20 mouse cellular contexts compared by ENCODE assay signal in genomic region chrX:9316457-9316856, GRCm38 (mm10). TPM values are rescaled to one million over a fixed set of nuclear protein-coding genes. Genes with fewer than 3 reads are reported as not detected.
"Had no signal": no experiment of that assay in that cellular context is flagged by ENCODE, and none has a peak within 500 bp of the region (broad histone marks: within the 10 kb centered on the region; RNA-seq: fewer than 3 reads in every experiment).

No protein-coding gene starts in this region.

RNA-seq across cellular contexts. Expression of gene H2al1m, which starts 32.9 kb away (rescaled TPM):
- total RNA-seq: megakaryocyte, adult 5-6 weeks; midbrain, postnatal 0 days; monocyte, adult 5-6 weeks; neutrophil, adult 5-6 weeks had no signal
- polyA plus RNA-seq: lung, adult 2 months; lung, embryonic 15.5 days; lung, postnatal 0 days; macrophage; midbrain, embryonic 13.5 days; midbrain, postnatal 0 days; neural tube, embryonic 14.5 days; stomach, postnatal 0 days had no signal

RNA-seq across cellular contexts. Expression of gene H2al1k, which starts 34.0 kb away (rescaled TPM):
- total RNA-seq: megakaryocyte, adult 5-6 weeks; midbrain, postnatal 0 days; monocyte, adult 5-6 weeks; neutrophil, adult 5-6 weeks had no signal
- polyA plus RNA-seq: liver, postnatal 0 days; lung, adult 2 months; lung, embryonic 15.5 days; lung, postnatal 0 days; macrophage; midbrain, embryonic 11.5 days; midbrain, embryonic 13.5 days; midbrain, embryonic 15.5 days; midbrain, postnatal 0 days; neural tube, embryonic 12.5 days; neural tube, embryonic 14.5 days; spleen, adult 2 months; stomach, embryonic 15.5 days; stomach, postnatal 0 days; thymus, adult 2 months; urinary bladder, adult 2 months had no signal

RNA-seq across cellular contexts. Expression of gene Gm14862, which starts 59.8 kb away (rescaled TPM):
- total RNA-seq: megakaryocyte, adult 5-6 weeks; midbrain, postnatal 0 days; monocyte, adult 5-6 weeks; neutrophil, adult 5-6 weeks had no signal
- polyA plus RNA-seq: lung, adult 2 months; lung, embryonic 15.5 days; lung, postnatal 0 days; macrophage; midbrain, embryonic 11.5 days; midbrain, embryonic 13.5 days; midbrain, embryonic 15.5 days; midbrain, postnatal 0 days; neural tube, embryonic 14.5 days; stomach, postnatal 0 days; testis, adult 2 months; thymus, adult 2 months; urinary bladder, adult 2 months had no signal
